8 mouse cellular contexts compared by ENCODE assay signal in the genomic region with DNA sequence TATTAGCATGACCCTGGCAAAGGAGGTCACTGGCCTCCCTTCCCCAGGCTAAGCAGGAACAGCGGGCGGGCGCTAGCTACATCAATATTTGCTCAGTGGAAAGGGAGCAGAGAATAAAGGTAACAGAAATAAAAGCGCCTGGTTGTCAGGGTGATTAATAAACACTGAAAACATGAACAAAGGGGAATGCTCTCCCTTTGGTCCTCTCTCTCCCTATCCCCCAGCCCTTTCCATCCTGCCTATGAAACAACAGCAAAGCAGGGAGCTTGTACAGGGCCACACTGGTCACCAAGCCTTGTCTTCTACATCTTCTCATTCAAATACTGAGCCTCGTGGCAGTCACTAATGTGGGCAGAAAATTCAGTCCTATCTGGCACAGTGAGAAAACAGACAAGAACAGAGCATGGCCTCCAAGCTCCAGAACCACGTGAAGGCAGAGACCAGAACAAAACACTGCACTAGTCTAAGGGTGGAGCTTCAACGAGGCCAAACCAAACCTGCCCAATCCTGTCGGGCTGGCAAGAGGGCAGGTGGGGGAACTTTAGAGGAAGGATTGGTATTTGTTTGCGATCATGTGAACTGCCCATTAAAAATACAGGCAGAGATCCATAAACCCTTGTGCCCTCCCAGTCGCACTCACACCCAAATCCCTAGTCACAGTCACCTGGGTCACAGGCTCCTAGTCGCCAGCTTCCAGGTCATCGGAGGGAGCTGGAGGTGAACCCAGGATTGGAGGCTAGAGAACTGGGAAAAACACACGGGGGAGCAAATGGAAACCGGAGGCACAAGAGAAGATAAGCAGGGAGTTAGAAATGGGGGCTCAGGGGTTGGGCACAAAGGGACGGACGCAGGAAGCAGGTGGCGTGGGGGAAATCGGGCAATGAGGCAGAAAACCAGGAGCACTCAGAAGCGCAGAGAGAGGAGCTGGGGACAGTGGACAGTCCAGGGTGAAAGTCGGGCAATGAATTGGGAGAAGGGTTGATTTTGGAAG. TPM values are rescaled to one million over a fixed set of nuclear protein-coding genes. Genes with fewer than 3 reads are reported as not detected.
DNase-seq lines count a peak whose midpoint lies in the region; ATAC-seq lines count a peak whose summit lies in the region.

No protein-coding gene starts in this region.

- peak overlapping the region; percentile 84 for H3K4me2 ChIP-seq in limb, embryonic 15.5 days
- H3K4me2 ChIP-seq in midbrain, embryonic 16.5 days (ENCODE audit: low read length) = peak overlapping the region; percentile 82

- peak overlapping the region; percentile 85 for H3K27ac ChIP-seq in limb, embryonic 15.5 days
- peak overlapping the region; percentile 86 for H3K27ac ChIP-seq in midbrain, embryonic 16.5 days (ENCODE audit: low read length)

- peak overlapping the region; percentile 62 for H3K4me3 ChIP-seq in limb, embryonic 15.5 days
- peak overlapping the region; percentile 56 for H3K4me3 ChIP-seq in midbrain, embryonic 16.5 days (ENCODE audit: low read depth, low read length)

- H3K4me1 ChIP-seq in limb, embryonic 15.5 days = peaks cover 33% of the 10 kb centered on the region
- H3K4me1 ChIP-seq in midbrain, embryonic 16.5 days (ENCODE audit: control insufficient read depth, insufficient read depth, low read length) = peaks cover 14% of the 10 kb centered on the region

- H3K36me3 ChIP-seq in limb, embryonic 15.5 days = no peaks in the 10 kb centered on the region
- H3K36me3 ChIP-seq in midbrain, embryonic 16.5 days (ENCODE audit: control insufficient read depth, insufficient read depth, low read length) = no peaks in the 10 kb centered on the region

- ATAC-seq in erythroid progenitor cell, adult 5-6 weeks (replicated peaks; ENCODE audit: low FRiP score, poor library complexity, severe bottlenecking) = peak; percentile 51
- ATAC-seq in inflammation-experienced regulatory T-cells, adult 6 months = peak; percentile 5
- peak; percentile 0; the same call in 1 of the 2 replicates for ATAC-seq in limb, embryonic 15.5 days (ENCODE audit: insufficient number of reproducible peaks, low FRiP score, low TSS enrichment, low read depth)
- no peak; the same call in 1 of the 2 replicates for ATAC-seq in midbrain, embryonic 16.5 days

- H3K27me3 ChIP-seq in limb, embryonic 15.5 days = no peaks in the 10 kb centered on the region
- H3K27me3 ChIP-seq in midbrain, embryonic 16.5 days (ENCODE audit: control insufficient read depth, insufficient read depth, low read depth, low read length) = no peaks in the 10 kb centered on the region

- peak; percentile 38 for DNase-seq in spleen, adult 12 weeks (ENCODE audit: low spot score)
- DNase-seq in spleen, postnatal 14 days (ENCODE audit: low spot score in 2 of 2) = no peak
- peak; percentile 46 for DNase-seq in brain, embryonic 18.5 days (ENCODE audit: low read depth, low spot score)
- DNase-seq in thymus, postnatal 4 days = peak; percentile 54

- peak overlapping the region; percentile 56 for H3K9ac ChIP-seq in limb, embryonic 15.5 days
- H3K9ac ChIP-seq in midbrain, embryonic 16.5 days (ENCODE audit: low read depth, low read length) = peak overlapping the region; percentile 64

- WGBS in limb, embryonic 15.5 days = 16% methylated on average over 20 of the region's 20 CpGs
- WGBS in midbrain, embryonic 16.5 days = 6% methylated on average over 20 of the region's 20 CpGs

- no peaks in the 10 kb centered on the region for H3K9me3 ChIP-seq in limb, embryonic 15.5 days
- no peaks in the 10 kb centered on the region for H3K9me3 ChIP-seq in midbrain, embryonic 16.5 days (replicated peaks; ENCODE audit: control insufficient read depth, low read length, poor library complexity, severe bottlenecking)

RNA-seq across cellular contexts. Expression of a gene that starts 0.9 kb away (rescaled TPM):
- total RNA-seq in erythroid progenitor cell, adult 5-6 weeks (2015; ENCODE audit: low replicate concordance) = 3.8 and 4.3 TPM in 2 replicates
- 2.1 and 7.5 TPM in 2 replicates for total RNA-seq in erythroid progenitor cell, adult 5-6 weeks (2017; ENCODE audit: low replicate concordance)
- 10 to 100 TPM; 12.5 to 18.4 (median 15.1) TPM for polyA plus RNA-seq in inflammation-experienced regulatory T-cells, adult 6 months (2017; shearing (Covaris generic))
- 12.9 and 14.2 TPM in 2 replicates for polyA plus RNA-seq in limb, embryonic 15.5 days (2015; fragmentation: Nextera tagmentation; extraction: Ambion mirVana)
- polyA plus RNA-seq in midbrain, embryonic 16.5 days (2015; fragmentation: Nextera tagmentation; extraction: Ambion mirVana) = 29.8 and 35.3 TPM in 2 replicates

RNA-seq across cellular contexts. Expression of a gene that starts 19.2 kb away (rescaled TPM):
- not detected in 2 replicates for total RNA-seq in erythroid progenitor cell, adult 5-6 weeks (2015; ENCODE audit: low replicate concordance)
- not detected in 2 replicates for total RNA-seq in erythroid progenitor cell, adult 5-6 weeks (2017; ENCODE audit: low replicate concordance)
- polyA plus RNA-seq in inflammation-experienced regulatory T-cells, adult 6 months (2017; shearing (Covaris generic)) = 1 to 10 TPM in 2 of 3 experiments, under 1 TPM in 1; 0.84 to 5.5 (median 1.5) TPM
- polyA plus RNA-seq in limb, embryonic 15.5 days (2015; fragmentation: Nextera tagmentation; extraction: Ambion mirVana) = 4.2 and 4.7 TPM in 2 replicates
- 0.85 and 0.86 TPM in 2 replicates for polyA plus RNA-seq in midbrain, embryonic 16.5 days (2015; fragmentation: Nextera tagmentation; extraction: Ambion mirVana)

RNA-seq across cellular contexts. Expression of a gene that starts 41.9 kb away (rescaled TPM):
- not detected in 2 replicates for total RNA-seq in erythroid progenitor cell, adult 5-6 weeks (2015; ENCODE audit: low replicate concordance)
- total RNA-seq in erythroid progenitor cell, adult 5-6 weeks (2017; ENCODE audit: low replicate concordance) = not detected in 2 replicates
- 1 to 10 TPM in 1 of 3 experiments, under 1 TPM in 1, not detected in 1; 0.21 to 1.6 TPM for polyA plus RNA-seq in inflammation-experienced regulatory T-cells, adult 6 months (2017; shearing (Covaris generic))
- 17.2 and 19.7 TPM in 2 replicates for polyA plus RNA-seq in limb, embryonic 15.5 days (2015; fragmentation: Nextera tagmentation; extraction: Ambion mirVana)
- polyA plus RNA-seq in midbrain, embryonic 16.5 days (2015; fragmentation: Nextera tagmentation; extraction: Ambion mirVana) = 1.3 and 3.6 TPM in 2 replicates

Comparison
In these comparisons a context has a peak if more than half of its experiments do, and no peak if none do; other contexts are left out.
1. DNase-seq: peak in spleen, adult 12 weeks (single experiment), brain, embryonic 18.5 days (single experiment) and thymus, postnatal 4 days (single experiment); none in spleen, postnatal 14 days (0 of 2).